Mouse (Mus musculus) cerebellum, adult 2 months (tissue): ENCODE results near the gene Gm49661.

ENCODE experiments used
- CTCF ChIP-seq: fragments of 200-500 bp; IDR thresholded peaks from 2 replicates; pipeline ENCODE4 v1.5.1; 2011; ENCODE audit warnings: low read depth, mild to moderate bottlenecking, control low read depth, low read length, moderate library complexity, borderline replicate concordance; ENCODE audit not compliant: insufficient read depth
- POLR2A ChIP-seq: fragments of 200-500 bp; IDR thresholded peaks from 2 replicates; pipeline ENCODE4 v1.6.1; 2011; ENCODE audit warnings: low read length, control low read depth, borderline replicate concordance; ENCODE audit not compliant: insufficient read depth

DNA sequence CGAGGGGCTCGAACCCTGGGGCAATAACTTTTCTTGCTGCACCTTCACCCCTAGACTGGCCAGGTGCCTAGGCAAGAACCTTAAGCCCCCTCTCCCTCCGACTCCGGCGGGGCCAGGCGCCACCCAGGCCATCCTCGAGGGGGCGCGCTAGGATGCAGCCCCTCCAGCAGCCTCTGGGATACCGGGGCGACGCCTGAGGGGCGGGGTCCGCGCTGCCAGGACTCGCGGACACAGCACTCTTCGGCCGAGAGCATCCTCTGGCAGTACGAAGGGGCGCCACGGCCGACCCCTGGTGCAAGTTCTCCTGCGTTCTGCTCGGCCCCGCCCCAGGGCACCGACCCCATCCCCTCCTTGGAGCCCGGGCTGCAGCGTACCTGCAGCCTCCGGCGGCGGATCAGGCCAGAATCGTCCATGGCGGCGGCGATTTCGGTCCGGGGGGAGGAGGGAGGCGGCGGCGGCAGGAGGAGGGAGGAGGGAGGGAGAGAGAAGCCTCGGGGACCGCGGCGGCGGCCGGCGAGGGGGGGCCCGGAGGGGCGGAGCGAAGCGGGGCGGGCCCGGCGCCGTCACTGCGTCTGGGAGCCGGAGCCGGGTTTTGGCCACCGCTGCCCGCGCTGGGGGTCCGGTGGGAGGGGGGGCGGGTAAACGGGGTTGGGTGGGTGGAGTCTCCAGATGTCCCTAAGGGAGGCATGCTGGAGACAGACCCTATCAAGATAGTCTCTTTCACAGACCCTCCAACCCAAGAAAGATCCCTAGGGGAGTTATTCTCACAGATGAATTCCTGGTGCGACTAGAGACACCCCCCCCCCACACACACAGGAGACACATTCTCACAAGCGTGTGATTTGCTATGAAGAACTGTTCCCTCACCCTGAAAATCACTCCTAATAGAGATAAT is 23.4 kb downstream of the Gm49661 start:
- TF ChIP-seq CTCF, result peak; percentile 32; the same call in 1 of the 2 replicates
- no peak for TF ChIP-seq POLR2A
